Mouse (Mus musculus): ENCODE data around the gene Neurl1b.

- TF ChIP-seq CTCF (IDR thresholded peaks at IDR 0.05; ENCODE audit: low read depth) (no peak), EP300 (optimal IDR thresholded peaks at IDR 0.05) (no peak)
Measured at GRCm38 (mm10) chr17:26479619-26480018, 65.0 kb downstream of the Neurl1b start.

All from stomach, postnatal 0 days (tissue).